Mouse (Mus musculus) forebrain, embryonic 10.5 days (tissue): Measurements from ENCODE around the gene Zmynd19. TPM values are rescaled to one million over a fixed set of nuclear protein-coding genes. Genes with fewer than 3 reads are reported as not detected.
A peak's percentile ranks its signal among the peaks of the same experiment; 100 is the strongest.
"Not testable (repeated sequence)": the region's sequence is repeated elsewhere in the genome, so short reads cannot be mapped to it uniquely, and the experiment has no call there.

Source experiments
- DNase-seq: peaks from one replicate; pipeline ENCODE4 v3.0.0-alpha.2; 2017; ENCODE audit warnings: low spot score; ENCODE audit errors: extremely low spot score
- H3K27ac ChIP-seq: fragments of 300-500 bp; sonication (generic); 2 replicates; pipeline ENCODE4 v1.5.1; 2016; ENCODE audit warnings: mild to moderate bottlenecking
- H3K27me3 ChIP-seq: fragments of 300-500 bp; sonication (generic); 2 replicates; pipeline ENCODE4 v1.6.1; 2016; ENCODE audit warnings: mild to moderate bottlenecking; ENCODE audit not compliant: poor library complexity, severe bottlenecking
- H3K36me3 ChIP-seq: fragments of 300-500 bp; sonication (generic); replicated peaks from 2 replicates; pipeline ENCODE4 v1.6.1; 2016; ENCODE audit warnings: mild to moderate bottlenecking, moderate library complexity
- H3K4me1 ChIP-seq: fragments of 300-500 bp; sonication (generic); 2 replicates; pipeline ENCODE4 v1.6.1; 2016
- H3K4me3 ChIP-seq: fragments of 300-500 bp; sonication (generic); 2 replicates; pipeline ENCODE4 v1.5.1; 2016; ENCODE audit warnings: mild to moderate bottlenecking, moderate library complexity
- H3K9me3 ChIP-seq: fragments of 300-500 bp; sonication (generic); 2 replicates; pipeline ENCODE4 v1.6.1; 2016; ENCODE audit warnings: mild to moderate bottlenecking, moderate library complexity
- WGBS: fragments of 180-500 bp; shearing (Covaris S2); methylation state at CpG from one replicate; pipeline ENCODE4 v1.1.7; 2016; 5-methylcytosine and 5-hydroxymethylcytosine counted together
- polyA plus RNA-seq: library from polyadenylated mRNA; unstranded; fragments of >200 nt; fragmentation: Nextera tagmentation; extraction: Ambion mirVana; gene quantifications from 2 replicates; pipeline ENCODE4 v1.2.1, GENCODE M21; 2016

The Zmynd19 gene
- polyA plus RNA-seq, 1 experiment from 2014 or later: 23.7 TPM

DNA sequence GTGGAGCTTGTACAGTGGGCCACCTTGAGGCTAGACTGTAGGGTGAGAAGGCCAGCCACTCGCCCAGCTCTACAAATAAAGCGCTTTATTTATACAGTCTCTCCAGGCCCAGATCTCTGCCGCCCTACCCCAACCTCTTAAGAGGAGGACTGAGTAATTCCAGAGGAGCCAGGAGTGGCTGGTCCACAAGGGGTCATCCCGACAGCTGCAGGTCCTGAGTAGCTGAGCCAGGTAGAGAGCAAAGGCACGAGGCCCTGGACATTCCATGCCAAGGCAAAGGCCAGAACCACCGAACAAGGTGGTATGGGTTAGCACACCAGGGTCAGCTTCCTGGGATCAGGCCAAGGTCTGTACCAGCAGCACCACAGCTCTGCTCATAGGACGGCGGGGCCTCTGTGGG lies 24.3 kb upstream of the Zmynd19 start:
- peaks cover 4% of the 10 kb centered on the region; the same call in 1 of the 2 replicates for H3K4me1 ChIP-seq
- no peak overlapping the region for H3K4me3 ChIP-seq
- H3K27me3 ChIP-seq: no peaks in the 10 kb centered on the region
- no peak overlapping the region for H3K27ac ChIP-seq
- 85% methylated on average over 8 of the region's 8 CpGs for WGBS
- no peak for DNase-seq
- H3K36me3 ChIP-seq: no peaks in the 10 kb centered on the region
- no peaks in the 10 kb centered on the region for H3K9me3 ChIP-seq

DNA sequence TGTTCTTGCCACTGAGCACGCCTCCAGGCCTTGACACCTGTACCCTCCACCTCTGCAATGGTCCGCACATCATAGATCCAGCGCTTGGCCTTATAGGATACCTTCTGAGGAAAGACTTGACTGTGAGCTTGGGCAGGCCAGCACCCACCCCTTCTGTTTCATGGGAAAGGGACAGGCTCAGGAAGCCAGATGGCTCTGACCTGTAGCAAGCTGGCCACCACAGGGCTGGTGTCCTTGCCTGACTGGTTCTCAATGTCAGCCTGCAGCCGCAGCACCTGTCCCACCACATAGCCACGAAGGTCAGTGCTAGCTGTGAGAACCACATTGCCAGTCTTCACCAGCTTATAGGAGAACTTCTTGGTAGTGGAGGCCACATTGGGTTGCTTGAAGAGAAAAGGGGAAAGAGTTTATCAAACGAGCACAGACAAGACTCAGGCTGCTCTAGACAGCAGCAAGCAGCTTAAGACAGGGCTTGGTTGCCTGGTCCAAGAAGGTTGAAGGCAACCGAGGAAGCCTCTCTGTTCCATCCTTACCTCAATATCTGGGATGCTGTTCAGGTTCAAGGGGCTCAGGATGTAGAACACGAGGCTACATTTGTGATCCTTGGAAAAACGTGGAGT lies 23.1 kb upstream of the Zmynd19 start:
- no peaks in the 10 kb centered on the region for H3K27me3 ChIP-seq
- H3K27ac ChIP-seq: no peak overlapping the region
- WGBS: 86% methylated on average over 9 of the region's 9 CpGs
- no peaks in the 10 kb centered on the region for H3K36me3 ChIP-seq
- no peaks in the 10 kb centered on the region for H3K9me3 ChIP-seq
- DNase-seq: no peak
- H3K4me1 ChIP-seq: peaks cover 4% of the 10 kb centered on the region; the same call in 1 of the 2 replicates
- no peak overlapping the region for H3K4me3 ChIP-seq

DNA sequence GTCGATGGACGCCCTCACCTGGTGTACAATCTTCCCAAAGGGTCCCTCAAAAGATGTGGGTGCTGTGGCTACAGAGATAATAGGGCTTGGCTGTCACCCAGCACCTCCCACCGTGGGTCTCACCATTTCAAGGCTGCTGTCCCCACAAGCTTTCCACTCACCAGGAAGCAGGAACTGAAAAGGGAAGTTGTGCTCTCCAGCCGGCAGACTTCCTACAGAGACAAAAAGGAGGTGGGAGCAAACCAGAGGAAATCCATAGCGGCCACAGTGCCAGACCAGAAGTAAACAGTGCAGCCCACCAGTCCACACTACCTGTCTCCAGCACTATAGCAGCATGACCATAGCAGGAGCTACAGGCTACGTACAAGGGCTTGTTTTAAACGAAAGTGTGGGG lies 22.6 kb upstream of the Zmynd19 start:
- no peak overlapping the region for H3K4me3 ChIP-seq
- 85% methylated on average over 7 of the region's 7 CpGs for WGBS
- H3K27ac ChIP-seq: no peak overlapping the region
- H3K36me3 ChIP-seq: no peaks in the 10 kb centered on the region
- peaks cover 4% of the 10 kb centered on the region; the same call in 1 of the 2 replicates for H3K4me1 ChIP-seq
- no peak for DNase-seq
- no peaks in the 10 kb centered on the region for H3K9me3 ChIP-seq
- H3K27me3 ChIP-seq: no peaks in the 10 kb centered on the region

DNA sequence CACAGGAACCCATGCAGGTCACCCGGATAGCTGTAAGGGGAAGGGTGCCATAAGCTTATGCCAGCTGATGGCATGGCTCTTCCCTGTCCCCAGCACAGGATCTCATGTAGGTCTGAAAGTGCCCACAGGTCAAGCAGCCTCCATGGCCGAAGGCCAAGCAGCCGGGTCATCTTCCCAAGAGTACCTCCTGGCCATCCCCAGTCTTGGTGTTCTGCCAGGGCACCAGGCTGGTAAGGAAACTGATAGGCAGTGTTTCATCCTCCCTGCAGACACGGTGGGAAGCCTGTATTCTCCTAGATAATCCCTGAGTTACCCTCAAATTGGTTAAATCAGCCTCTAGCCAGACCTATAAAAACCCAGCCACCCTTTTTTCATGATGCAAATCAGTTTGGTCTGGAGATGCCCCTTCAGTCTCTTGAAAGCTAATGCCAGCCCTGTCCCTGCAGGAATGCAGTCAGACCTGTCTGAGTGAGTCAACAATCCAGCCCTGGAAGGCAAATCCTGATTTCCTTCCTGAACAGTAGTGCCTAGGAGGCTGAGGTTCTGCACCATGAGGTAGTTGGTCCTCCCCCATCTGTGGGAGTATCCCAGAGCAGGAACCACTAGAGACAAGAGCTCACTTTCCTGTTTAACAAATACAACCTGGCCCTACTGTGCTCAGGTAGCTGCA lies 21.6 kb upstream of the Zmynd19 start:
- H3K4me1 ChIP-seq: peaks cover 4% of the 10 kb centered on the region; the same call in 1 of the 2 replicates
- no peaks in the 10 kb centered on the region for H3K27me3 ChIP-seq
- H3K4me3 ChIP-seq: no peak overlapping the region
- no peaks in the 10 kb centered on the region for H3K9me3 ChIP-seq
- DNase-seq: no peak
- H3K36me3 ChIP-seq: no peaks in the 10 kb centered on the region
- 68% methylated on average over 4 of the region's 4 CpGs for WGBS
- H3K27ac ChIP-seq: 0 out of 2 replicates have a peak overlapping the region, but pooled peaks have one; percentile 25

DNA sequence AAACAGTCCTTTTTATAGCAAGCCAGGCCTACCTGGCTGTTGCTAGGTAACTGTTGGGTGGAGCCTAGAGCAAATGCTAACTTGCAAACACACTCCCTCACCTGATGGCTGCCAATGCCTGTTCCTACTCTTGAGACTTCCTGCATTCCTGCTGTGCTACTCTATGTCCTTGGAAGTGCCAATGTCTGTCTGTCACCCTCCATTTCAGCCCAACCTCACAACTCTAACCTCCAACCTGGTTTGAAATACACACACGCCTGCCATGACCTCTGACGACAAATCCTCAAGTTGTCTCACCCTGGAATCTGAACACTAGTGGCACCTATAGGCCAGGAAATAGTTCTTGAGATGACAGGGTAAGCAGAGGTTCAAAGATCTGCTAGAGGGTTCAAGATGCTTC lies 20.5 kb upstream of the Zmynd19 start:
- WGBS: 64% methylated on average over 2 of the region's 2 CpGs
- DNase-seq: no peak
- Histone ChIP-seq H3K4me3 (no peak overlapping the region), H3K27me3 (peaks cover 9% of the 10 kb centered on the region), H3K27ac (no peak overlapping the region), H3K9me3 (no peaks in the 10 kb centered on the region), H3K36me3 (no peaks in the 10 kb centered on the region), H3K4me1 (peaks cover 6% of the 10 kb centered on the region)

- DNase-seq: no peak
- peaks cover 14% of the 10 kb centered on the region for H3K27me3 ChIP-seq
- 90% methylated on average over 5 of the region's 5 CpGs for WGBS
- H3K9me3 ChIP-seq: no peaks in the 10 kb centered on the region
- no peaks in the 10 kb centered on the region for H3K36me3 ChIP-seq
- no peak overlapping the region for H3K4me3 ChIP-seq
- H3K4me1 ChIP-seq: peaks cover 11% of the 10 kb centered on the region
- H3K27ac ChIP-seq: no peak overlapping the region
Observed at GRCm38 (mm10) chr2:24929593-24929992, 20.0 kb upstream of the Zmynd19 start.

- H3K9me3 ChIP-seq: no peaks in the 10 kb centered on the region
- peak; percentile 21 for DNase-seq
- H3K4me1 ChIP-seq: peaks cover 21% of the 10 kb centered on the region
- peaks cover 25% of the 10 kb centered on the region for H3K27me3 ChIP-seq
- no peaks in the 10 kb centered on the region for H3K36me3 ChIP-seq
- 5% methylated on average over 19 of the region's 19 CpGs for WGBS
- peak overlapping the region; percentile 67 for H3K4me3 ChIP-seq
- peak overlapping the region; percentile 82 for H3K27ac ChIP-seq
Observed at GRCm38 (mm10) chr2:24934441-24934963, 15.1 kb upstream of the Zmynd19 start.

DNA sequence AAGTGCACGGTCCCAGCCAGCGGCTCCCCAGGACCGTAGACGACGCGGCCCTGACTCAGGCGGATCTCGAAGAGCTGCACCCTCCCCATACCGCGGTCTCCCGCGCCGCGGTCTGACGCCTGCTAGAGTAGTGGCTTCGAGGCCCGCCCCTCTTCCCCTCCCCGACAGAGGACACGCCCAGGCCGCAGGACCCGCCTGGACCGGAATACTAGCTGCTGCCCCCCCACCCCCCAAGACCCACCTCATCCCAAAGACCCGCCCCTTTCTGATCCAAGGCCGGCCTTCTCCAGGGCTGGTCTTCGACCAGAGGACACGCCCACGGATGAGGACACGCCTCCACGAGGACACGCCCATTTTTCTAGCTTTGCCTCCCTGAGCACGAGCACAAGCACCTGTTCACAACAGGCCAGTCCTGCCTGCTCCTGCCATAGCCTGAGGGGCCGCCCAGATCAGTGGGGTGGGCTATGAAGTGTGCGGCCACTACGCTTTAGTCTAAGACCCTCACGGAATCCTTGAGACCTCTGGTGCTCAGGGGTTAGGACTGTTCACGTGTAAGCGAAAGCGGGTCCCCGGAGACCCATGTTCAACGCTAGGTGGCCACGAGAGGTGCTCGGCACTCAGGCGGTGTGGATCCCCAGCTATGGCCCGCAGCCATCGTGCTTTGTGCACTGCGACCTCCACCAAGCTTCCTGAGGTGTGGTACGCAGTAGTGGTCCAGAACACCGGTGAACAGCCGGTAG lies 14.4 kb upstream of the Zmynd19 start, which contains the start of gene Arrdc1:
TSS of gene Arrdc1 (minus strand) at position 196 of the 740 bp plus-strand sequence.
- peak within 1 kb of the TSS; percentile 83 for H3K27ac ChIP-seq
- H3K27me3 ChIP-seq: peaks cover 25% of the 10 kb centered on the region
- no peaks in the 10 kb centered on the region for H3K9me3 ChIP-seq
- peaks cover 21% of the 10 kb centered on the region for H3K4me1 ChIP-seq
- DNase-seq: peak; percentile 95
- H3K4me3 ChIP-seq: peak within 1 kb of the TSS; percentile 67
- under 1% methylated on average over 48 of the region's 49 CpGs for WGBS
- H3K36me3 ChIP-seq: no peaks in the 10 kb centered on the region

DNA sequence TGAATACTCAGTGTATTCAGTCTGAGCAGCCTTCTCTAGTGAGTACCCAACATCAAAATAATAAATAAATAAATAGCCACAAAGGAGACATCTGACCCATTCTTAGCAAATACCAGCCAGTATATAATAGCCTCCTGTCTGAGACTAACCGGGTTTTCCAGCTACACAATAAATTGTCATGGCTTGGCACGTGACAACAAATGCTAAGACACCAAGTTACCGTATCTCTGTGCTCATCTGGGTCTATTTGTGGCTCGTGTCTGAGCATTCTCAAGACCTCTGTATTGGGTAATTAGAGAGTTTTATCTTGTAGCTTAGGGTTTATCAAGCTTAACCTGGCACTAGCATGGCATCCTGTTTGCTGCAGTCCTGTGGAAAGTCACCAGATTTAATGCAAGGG lies 7.5 kb upstream of the Zmynd19 start:
- 81% methylated on average over 4 of the region's 4 CpGs for WGBS
- Histone ChIP-seq H3K4me1 (no peaks in the 10 kb centered on the region), H3K36me3 (no peaks in the 10 kb centered on the region), H3K4me3 (no peak overlapping the region), H3K27ac (no peak overlapping the region), H3K9me3 (no peaks in the 10 kb centered on the region), H3K27me3 (peaks cover 5% of the 10 kb centered on the region; the same call in 1 of the 2 replicates)
- DNase-seq: no peak

DNA sequence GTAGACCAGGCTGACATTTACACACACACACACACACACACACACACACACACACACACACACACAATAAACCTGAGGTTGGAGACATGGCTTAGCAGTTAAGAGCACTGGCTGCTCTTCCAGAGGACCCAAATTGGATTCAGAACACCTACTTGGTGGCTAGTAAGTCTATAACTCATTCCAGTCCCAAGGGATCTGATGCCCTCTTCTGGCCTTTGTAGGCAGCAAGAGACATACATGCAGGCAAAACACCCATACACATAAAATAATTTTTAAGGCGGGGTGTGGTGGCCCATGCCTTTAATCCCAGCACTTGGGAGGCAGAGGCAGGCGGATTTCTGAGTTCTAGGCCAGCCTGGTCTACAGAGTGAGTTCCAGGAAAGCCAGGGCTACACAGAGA lies 5.3 kb upstream of the Zmynd19 start:
- H3K27me3 ChIP-seq: peaks cover 15% of the 10 kb centered on the region
- H3K9me3 ChIP-seq, DNase-seq, H3K36me3 ChIP-seq, H3K4me3 ChIP-seq, H3K27ac ChIP-seq, H3K4me1 ChIP-seq: not testable (repeated sequence)
- WGBS: 56% methylated on average over 2 of the region's 2 CpGs

- Histone ChIP-seq H3K4me1 (peaks cover 22% of the 10 kb centered on the region), H3K27ac (peak overlapping the region; percentile 95), H3K36me3 (peaks cover 36% of the 10 kb centered on the region), H3K4me3 (peak overlapping the region; percentile 99), H3K27me3 (peaks cover 15% of the 10 kb centered on the region), H3K9me3 (no peaks in the 10 kb centered on the region)
- no peak for DNase-seq
- 0% methylated on average over 31 of the region's 31 CpGs for WGBS
Observed at GRCm38 (mm10) chr2:24950189-24950535, 570 bp downstream of the Zmynd19 start.

GRCm38 (mm10) chr2:24952537-24953055 lies 3.0 kb downstream of the Zmynd19 start:
- Histone ChIP-seq H3K4me3 (no peak overlapping the region), H3K27me3 (peaks cover 12% of the 10 kb centered on the region), H3K27ac (no peak overlapping the region), H3K4me1 (peaks cover 22% of the 10 kb centered on the region), H3K36me3 (peaks cover 60% of the 10 kb centered on the region), H3K9me3 (no peaks in the 10 kb centered on the region)
- WGBS: 82% methylated on average over 4 of the region's 4 CpGs
- DNase-seq: no peak
